Mouse (Mus musculus) forebrain, embryonic 11.5 days (tissue): ENCODE results near the gene Cd300e. TPM values are rescaled to one million over a fixed set of nuclear protein-coding genes. Genes with fewer than 3 reads are reported as not detected.

Source experiments
- ATAC-seq: fragments of 200-750 bp; cut with Nextera tagmentation; replicated peaks from 2 replicates; pipeline ENCODE4 v1.8.0; 2017; ENCODE audit warnings: moderate TSS enrichment; ENCODE audit not compliant: low FRiP score
- DNase-seq: peaks from one replicate; pipeline ENCODE4 v3.0.0-alpha.2; 2017; ENCODE audit warnings: low spot score
- H3K27ac ChIP-seq: fragments of 300-500 bp; sonication (generic); 2 replicates; pipeline ENCODE4 v1.5.1; 2014; ENCODE audit warnings: low read depth, low read length
- H3K27me3 ChIP-seq: fragments of 300-500 bp; sonication (generic); 2 replicates; pipeline ENCODE4 v1.6.1; 2014; ENCODE audit warnings: mild to moderate bottlenecking, low read length, mixed read lengths; ENCODE audit not compliant: control insufficient read depth, insufficient read depth
- H3K36me3 ChIP-seq: fragments of 300-500 bp; sonication (generic); 2 replicates; pipeline ENCODE4 v1.6.1; 2014; ENCODE audit warnings: mild to moderate bottlenecking, low read length, moderate library complexity, mixed read lengths; ENCODE audit not compliant: control insufficient read depth, insufficient read depth
- H3K4me1 ChIP-seq: fragments of 300-500 bp; sonication (generic); replicated peaks from 2 replicates; pipeline ENCODE4 v1.6.1; 2014; ENCODE audit warnings: low read length, mixed read lengths; ENCODE audit not compliant: control insufficient read depth, insufficient read depth
- H3K4me2 ChIP-seq: fragments of 300-500 bp; sonication (generic); 2 replicates; pipeline ENCODE4 v1.6.1; 2014; ENCODE audit warnings: low read depth, mild to moderate bottlenecking, low read length, moderate library complexity, mixed read lengths; ENCODE audit not compliant: severe bottlenecking
- H3K4me3 ChIP-seq: fragments of 300-500 bp; sonication (generic); 2 replicates; pipeline ENCODE4 v1.5.1; 2014; ENCODE audit warnings: low read depth, low read length
- H3K9ac ChIP-seq: fragments of 300-500 bp; sonication (generic); 2 replicates; pipeline ENCODE4 v1.6.1; 2014; ENCODE audit warnings: low read length
- H3K9me3 ChIP-seq: fragments of 300-500 bp; sonication (generic); 2 replicates; pipeline ENCODE4 v1.6.1; 2016; ENCODE audit warnings: low read length, mixed read lengths; ENCODE audit not compliant: control insufficient read depth
- WGBS: fragments of 180-500 bp; shearing (Covaris S2); extraction: QIAGEN DNeasy Blood & Tissue Kit; methylation state at CpG from one replicate; pipeline ENCODE4 v1.1.7; 2014; 5-methylcytosine and 5-hydroxymethylcytosine counted together
- polyA plus RNA-seq: library from polyadenylated mRNA; unstranded; fragments of >200 nt; fragmentation: Nextera tagmentation; extraction: Ambion mirVana; gene quantifications from 2 replicates; pipeline ENCODE4 v1.2.1, GENCODE M21; 2014

The Cd300e gene
- polyA plus RNA-seq, 1 experiment from 2014 or later = not detected

GRCm38 (mm10) chr11:115086213-115086612 is 24.2 kb upstream of the Cd300e start:
- H3K27me3 ChIP-seq = peaks cover 4% of the 10 kb centered on the region; the same call in 1 of the 2 replicates
- 68% methylated on average over 7 of the region's 7 CpGs for WGBS
- ATAC-seq (no peak), DNase-seq (no peak)
- no peaks in the 10 kb centered on the region for H3K9me3 ChIP-seq
- H3K4me3 ChIP-seq = no peak overlapping the region
- H3K4me2 ChIP-seq = no peak overlapping the region
- no peak overlapping the region for H3K27ac ChIP-seq
- H3K4me1 ChIP-seq = 0 out of 2 replicates have a peak, but pooled peaks cover 5% of the 10 kb centered on the region
- no peak overlapping the region for H3K9ac ChIP-seq
- H3K36me3 ChIP-seq = no peaks in the 10 kb centered on the region

DNA sequence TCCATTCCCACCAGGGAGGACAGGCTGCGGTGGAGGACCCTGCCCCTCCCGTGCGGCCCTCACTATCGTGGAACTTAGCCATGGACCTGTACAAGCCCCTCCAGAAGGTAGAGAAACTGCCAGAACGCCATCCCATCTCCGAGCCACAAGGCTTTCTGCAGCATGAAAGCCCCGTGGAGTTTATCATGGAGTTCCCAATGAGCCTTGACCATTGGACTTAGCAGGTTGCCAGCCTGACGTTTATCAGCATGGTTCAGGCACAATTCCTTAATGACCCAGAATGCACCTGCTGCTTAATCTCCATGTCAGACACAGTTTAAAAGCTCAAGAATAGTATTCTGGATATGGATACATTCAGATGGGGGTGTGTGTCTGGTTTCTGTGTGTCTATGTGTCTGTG is 23.1 kb upstream of the Cd300e start:
- ATAC-seq = no peak
- H3K4me2 ChIP-seq = no peak overlapping the region
- H3K4me3 ChIP-seq = no peak overlapping the region
- no peaks in the 10 kb centered on the region for H3K9me3 ChIP-seq
- 0 out of 2 replicates have a peak, but pooled peaks cover 5% of the 10 kb centered on the region for H3K4me1 ChIP-seq
- no peaks in the 10 kb centered on the region for H3K36me3 ChIP-seq
- H3K9ac ChIP-seq = no peak overlapping the region; the same call in 1 of the 2 replicates
- no peaks in the 10 kb centered on the region; the same call in 1 of the 2 replicates for H3K27me3 ChIP-seq
- no peak for DNase-seq
- H3K27ac ChIP-seq = no peak overlapping the region
- WGBS = 62% methylated on average over 8 of the region's 8 CpGs

DNA sequence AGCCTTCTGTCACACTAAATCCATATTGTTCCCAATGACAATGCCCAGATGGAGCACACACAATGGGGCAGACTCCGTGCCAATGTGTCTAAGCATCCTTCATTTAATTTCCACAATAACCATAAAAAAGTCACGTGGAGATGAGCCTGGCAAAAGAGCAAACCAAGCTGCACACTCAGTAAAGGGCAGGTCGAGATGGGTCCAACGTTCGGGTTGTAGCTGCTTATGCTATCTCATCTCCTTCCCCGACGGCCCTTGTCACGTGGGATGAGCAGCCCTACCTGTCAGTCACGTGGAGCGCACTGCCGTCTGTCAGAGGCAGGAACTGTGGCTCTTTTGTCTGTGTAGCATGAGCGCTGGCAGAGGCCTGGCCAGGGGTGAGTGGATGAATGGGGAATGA is 22.6 kb upstream of the Cd300e start:
- Histone ChIP-seq H3K27ac (no peak overlapping the region), H3K4me1 (0 out of 2 replicates have a peak, but pooled peaks cover 5% of the 10 kb centered on the region), H3K4me3 (no peak overlapping the region), H3K27me3 (no peaks in the 10 kb centered on the region; the same call in 1 of the 2 replicates), H3K4me2 (no peak overlapping the region), H3K36me3 (no peaks in the 10 kb centered on the region), H3K9me3 (no peaks in the 10 kb centered on the region), H3K9ac (no peak overlapping the region)
- no peak for DNase-seq
- 31% methylated on average over 12 of the region's 12 CpGs for WGBS
- ATAC-seq = no peak

DNA sequence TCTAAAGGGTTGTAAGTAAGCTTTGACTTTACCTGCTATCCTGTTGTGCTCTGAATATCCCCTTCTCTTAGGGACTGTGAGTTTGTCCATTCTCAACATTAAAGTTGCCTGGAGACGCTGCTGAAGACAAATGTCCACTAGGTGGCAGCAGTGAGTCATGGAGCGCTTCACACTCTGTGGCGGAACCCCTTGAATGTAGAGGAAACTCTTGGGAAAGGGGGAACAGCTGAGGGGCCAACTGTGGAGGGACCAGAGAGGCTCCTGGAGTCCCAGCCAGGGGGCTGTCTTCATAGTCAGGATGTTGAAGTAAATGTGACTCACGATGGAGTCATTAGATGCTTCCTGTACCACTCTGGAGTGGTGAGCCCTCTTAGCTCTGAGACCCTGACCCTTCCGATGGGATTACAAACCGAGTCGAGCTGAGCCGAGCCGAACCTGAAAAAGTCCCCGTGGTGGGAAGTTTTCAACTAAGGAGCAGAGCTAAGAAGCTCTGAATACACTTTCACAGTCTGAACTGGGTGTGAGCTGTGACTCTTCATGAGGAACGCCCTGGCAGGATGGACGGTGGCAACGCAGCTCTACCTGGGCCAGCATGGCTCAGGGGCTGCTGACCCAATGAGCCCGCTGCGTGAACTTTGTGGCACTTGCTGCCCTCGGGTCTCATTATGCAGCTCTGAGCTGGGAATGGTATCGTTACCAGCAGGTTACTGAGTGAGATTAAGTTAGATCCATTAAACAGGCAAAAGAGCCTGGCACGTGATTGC is 21.6 kb upstream of the Cd300e start:
- H3K36me3 ChIP-seq = no peaks in the 10 kb centered on the region
- no peak overlapping the region for H3K4me2 ChIP-seq
- H3K9ac ChIP-seq = no peak overlapping the region
- H3K9me3 ChIP-seq = no peaks in the 10 kb centered on the region
- ATAC-seq (no peak), DNase-seq (peak; percentile 83)
- H3K4me3 ChIP-seq = no peak overlapping the region
- no peak overlapping the region for H3K27ac ChIP-seq
- 0 out of 2 replicates have a peak, but pooled peaks cover 5% of the 10 kb centered on the region for H3K4me1 ChIP-seq
- 43% methylated on average over 18 of the region's 18 CpGs for WGBS
- no peaks in the 10 kb centered on the region; the same call in 1 of the 2 replicates for H3K27me3 ChIP-seq

- Histone ChIP-seq H3K27me3 (no peaks in the 10 kb centered on the region; the same call in 1 of the 2 replicates), H3K4me1 (0 out of 2 replicates have a peak, but pooled peaks cover 5% of the 10 kb centered on the region), H3K9ac (no peak overlapping the region), H3K9me3 (no peaks in the 10 kb centered on the region), H3K36me3 (no peaks in the 10 kb centered on the region), H3K4me2 (no peak overlapping the region), H3K27ac (no peak overlapping the region), H3K4me3 (no peak overlapping the region)
- ATAC-seq (no peak), DNase-seq (no peak)
- WGBS = 75% methylated on average over 6 of the region's 6 CpGs
Measured at GRCm38 (mm10) chr11:115082196-115082595, 20.2 kb upstream of the Cd300e start.

- no peak for ATAC-seq
- H3K27me3 ChIP-seq = no peaks in the 10 kb centered on the region; the same call in 1 of the 2 replicates
- no peak overlapping the region for H3K27ac ChIP-seq
- 0 out of 2 replicates have a peak, but pooled peaks cover 5% of the 10 kb centered on the region for H3K4me1 ChIP-seq
- no peak overlapping the region for H3K9ac ChIP-seq
- H3K9me3 ChIP-seq = no peaks in the 10 kb centered on the region
- H3K4me2 ChIP-seq = no peak overlapping the region
- H3K36me3 ChIP-seq = no peaks in the 10 kb centered on the region
- DNase-seq = no peak
- H3K4me3 ChIP-seq = no peak overlapping the region
- 71% methylated on average over 3 of the region's 3 CpGs for WGBS
Measured at GRCm38 (mm10) chr11:115081373-115081772, 19.4 kb upstream of the Cd300e start.

GRCm38 (mm10) chr11:115080886-115081285 is 18.9 kb upstream of the Cd300e start:
- no peak overlapping the region for H3K27ac ChIP-seq
- no peak overlapping the region for H3K4me2 ChIP-seq
- DNase-seq (peak; percentile 72), ATAC-seq (no peak)
- H3K4me1 ChIP-seq = 0 out of 2 replicates have a peak, but pooled peaks cover 5% of the 10 kb centered on the region
- H3K4me3 ChIP-seq = no peak overlapping the region
- WGBS = 40% methylated on average over 13 of the region's 13 CpGs
- no peaks in the 10 kb centered on the region for H3K36me3 ChIP-seq
- no peaks in the 10 kb centered on the region for H3K9me3 ChIP-seq
- H3K9ac ChIP-seq = no peak overlapping the region
- H3K27me3 ChIP-seq = no peaks in the 10 kb centered on the region; the same call in 1 of the 2 replicates

- WGBS = 88% methylated on average over 5 of the region's 5 CpGs
- ATAC-seq = no peak
- no peaks in the 10 kb centered on the region for H3K9me3 ChIP-seq
Measured at GRCm38 (mm10) chr11:115078680-115079079, 16.7 kb upstream of the Cd300e start.

More at GRCm38 (mm10) chr11:115078680-115079079, 16.7 kb upstream of the Cd300e start:
- H3K27ac ChIP-seq = no peak overlapping the region
- no peaks in the 10 kb centered on the region for H3K27me3 ChIP-seq
- no peaks in the 10 kb centered on the region for H3K4me1 ChIP-seq
- no peak overlapping the region for H3K4me3 ChIP-seq
- H3K9ac ChIP-seq = no peak overlapping the region
- no peak for DNase-seq
- H3K4me2 ChIP-seq = no peak overlapping the region
- H3K36me3 ChIP-seq = no peaks in the 10 kb centered on the region
